Mouse (Mus musculus) limb, embryonic 14.5 days (tissue): ENCODE measurements around the gene Gucy2c. TPM values are rescaled to one million over a fixed set of nuclear protein-coding genes. Genes with fewer than 3 reads are reported as not detected.

Experiments
- ATAC-seq: fragments of 200-750 bp; cut with Nextera tagmentation; 2 replicates; pipeline ENCODE4 v1.8.0; 2017; ENCODE audit warnings: low read depth, moderate number of reproducible peaks, moderate TSS enrichment; ENCODE audit not compliant: low FRiP score
- DNase-seq: peaks from one replicate; pipeline ENCODE4 v3.0.0-alpha.2; 2015; ENCODE audit warnings: low spot score
- H3K27ac ChIP-seq: fragments of 300-500 bp; sonication (generic); replicated peaks from 2 replicates; pipeline ENCODE4 v1.5.1; 2014; ENCODE audit warnings: low read depth, mild to moderate bottlenecking, low read length, moderate library complexity, mixed read lengths
- H3K27me3 ChIP-seq: fragments of 300-500 bp; sonication (generic); 2 replicates; pipeline ENCODE4 v1.6.1; 2014; ENCODE audit warnings: low read length, mixed read lengths; ENCODE audit not compliant: control insufficient read depth, insufficient read depth
- H3K36me3 ChIP-seq: fragments of 300-500 bp; sonication (generic); 2 replicates; pipeline ENCODE4 v1.6.1; 2014; ENCODE audit warnings: mild to moderate bottlenecking, low read length, moderate library complexity, mixed read lengths; ENCODE audit not compliant: control insufficient read depth, insufficient read depth
- H3K4me1 ChIP-seq: fragments of 300-500 bp; sonication (generic); 2 replicates; pipeline ENCODE4 v1.6.1; 2014; ENCODE audit warnings: antibody characterized with exemption, low read length, mixed read lengths; ENCODE audit not compliant: control insufficient read depth, insufficient read depth
- H3K4me2 ChIP-seq: fragments of 300-500 bp; sonication (generic); replicated peaks from 2 replicates; pipeline ENCODE4 v1.6.1; 2014; ENCODE audit warnings: low read depth, mild to moderate bottlenecking, low read length, moderate library complexity; ENCODE audit not compliant: severe bottlenecking
- H3K4me3 ChIP-seq: fragments of 300-500 bp; sonication (generic); replicated peaks from 2 replicates; pipeline ENCODE4 v1.5.1; 2014; ENCODE audit warnings: low read length
- H3K9ac ChIP-seq: fragments of 300-500 bp; sonication (generic); 2 replicates; pipeline ENCODE4 v1.6.1; 2014; ENCODE audit warnings: mild to moderate bottlenecking, low read depth, low read length, moderate library complexity; ENCODE audit not compliant: severe bottlenecking
- H3K9me3 ChIP-seq: fragments of 300-500 bp; sonication (generic); 2 replicates; pipeline ENCODE4 v1.6.1; 2016; ENCODE audit warnings: low read length; ENCODE audit not compliant: control insufficient read depth
- POLR2A ChIP-seq: fragments of 200-500 bp; IDR thresholded peaks from 2 replicates; pipeline ENCODE4 v1.8.0; 2012; ENCODE audit warnings: inconsistent platforms, mild to moderate bottlenecking, moderate library complexity, borderline replicate concordance; ENCODE audit not compliant: insufficient read depth, insufficient read length; ENCODE audit errors: extremely low read depth
- WGBS: fragments of 180-500 bp; shearing (Covaris S2); extraction: QIAGEN DNeasy Blood & Tissue Kit; methylation state at CpG from one replicate; pipeline ENCODE4 v1.1.7; 2014; 5-methylcytosine and 5-hydroxymethylcytosine counted together
- polyA plus RNA-seq, 2 experiments: library from polyadenylated mRNA; depleted of rRNA in 1 of 2; stranded (reverse) in 1 of 2; unstranded in 1 of 2; fragments of >200 nt; fragmentation: Nextera tagmentation in 1 of 2; extraction: Ambion mirVana in 1 of 2; gene quantifications; 2 replicates each; pipeline versions ENCODE4 v1.2.1 to v1.2.3; 2012 to 2014

The Gucy2c gene
- polyA plus RNA-seq, 2 experiments = 0.06 to 0.10 TPM

- Histone ChIP-seq H3K9ac (no peak overlapping the region), H3K27me3 (no peaks in the 10 kb centered on the region), H3K27ac (no peak overlapping the region), H3K4me1 (no peaks in the 10 kb centered on the region), H3K4me2 (no peak overlapping the region), H3K36me3 (no peaks in the 10 kb centered on the region), H3K4me3 (no peak overlapping the region), H3K9me3 (no peaks in the 10 kb centered on the region)
- DNase-seq (no peak), ATAC-seq (no peak)
- WGBS = 76% methylated on average over 10 of the region's 11 CpGs
- no peak for TF ChIP-seq POLR2A
Observed at GRCm38 (mm10) chr6:136715881-136716431, 65.6 kb downstream of the Gucy2c start.

GRCm38 (mm10) chr6:136714097-136714496 is 67.5 kb downstream of the Gucy2c start:
- WGBS = 89% methylated on average over 3 of the region's 3 CpGs
- TF ChIP-seq POLR2A = no peak
- H3K4me2 ChIP-seq = no peak overlapping the region
- DNase-seq (no peak), ATAC-seq (no peak)
- H3K9ac ChIP-seq = no peak overlapping the region
- H3K4me3 ChIP-seq = no peak overlapping the region
- no peak overlapping the region for H3K27ac ChIP-seq
- H3K4me1 ChIP-seq = no peaks in the 10 kb centered on the region
- no peaks in the 10 kb centered on the region for H3K27me3 ChIP-seq
- H3K9me3 ChIP-seq = no peaks in the 10 kb centered on the region
- no peaks in the 10 kb centered on the region for H3K36me3 ChIP-seq

- 76% methylated on average over 5 of the region's 5 CpGs for WGBS
- no peak for TF ChIP-seq POLR2A
- Histone ChIP-seq H3K9me3 (no peaks in the 10 kb centered on the region), H3K36me3 (no peaks in the 10 kb centered on the region), H3K9ac (no peak overlapping the region), H3K27me3 (no peaks in the 10 kb centered on the region), H3K4me3 (no peak overlapping the region), H3K4me1 (no peaks in the 10 kb centered on the region), H3K4me2 (no peak overlapping the region), H3K27ac (no peak overlapping the region)
- ATAC-seq (no peak), DNase-seq (no peak)
Observed at GRCm38 (mm10) chr6:136710408-136710807, 71.2 kb downstream of the Gucy2c start.

DNA sequence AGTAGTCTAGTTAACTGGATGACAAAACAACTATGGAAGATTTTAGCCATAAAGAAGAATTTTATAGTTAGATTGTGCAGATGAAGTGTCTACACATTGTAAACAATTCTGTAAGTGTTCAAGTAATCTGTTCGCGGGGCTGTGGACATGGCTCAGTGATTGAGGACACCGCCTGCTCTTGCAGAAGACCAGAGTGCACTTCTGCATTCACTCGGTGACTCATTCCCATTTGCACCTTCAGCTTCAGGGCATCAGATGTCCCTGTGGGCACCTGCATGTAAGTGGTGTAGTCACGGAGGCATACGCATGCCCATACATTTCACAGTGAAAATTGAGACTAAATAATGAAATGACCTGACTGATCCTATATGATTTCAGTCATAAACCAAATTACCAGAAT is 73.0 kb downstream of the Gucy2c start:
- Histone ChIP-seq H3K9me3 (no peaks in the 10 kb centered on the region), H3K27me3 (no peaks in the 10 kb centered on the region), H3K4me2 (no peak overlapping the region), H3K4me3 (no peak overlapping the region), H3K4me1 (no peaks in the 10 kb centered on the region), H3K27ac (no peak overlapping the region), H3K9ac (no peak overlapping the region), H3K36me3 (no peaks in the 10 kb centered on the region)
- ATAC-seq (no peak), DNase-seq (no peak)
- 88% methylated on average over 6 of the region's 6 CpGs for WGBS
- no peak for TF ChIP-seq POLR2A

DNA sequence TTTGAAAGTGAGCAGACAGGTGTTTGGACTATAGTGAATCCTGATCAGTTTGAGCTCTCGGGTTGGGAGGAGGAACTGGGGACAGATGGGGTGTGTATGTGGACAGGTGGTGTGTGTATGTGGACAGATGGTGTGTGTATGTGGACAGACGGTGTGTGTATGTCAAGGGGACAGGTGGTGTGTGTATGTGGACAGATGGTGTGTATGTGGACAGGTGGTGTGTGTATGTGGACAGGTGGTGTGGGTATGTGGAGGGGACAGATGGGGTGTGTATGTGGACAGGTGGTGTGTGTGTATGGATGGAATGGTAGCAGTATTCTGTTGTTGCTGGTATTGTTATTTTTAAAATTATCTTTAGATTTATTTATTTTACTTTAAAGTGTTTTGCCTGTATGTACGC is 79.7 kb downstream of the Gucy2c start:
- Histone ChIP-seq H3K4me2 (no peak overlapping the region), H3K4me1 (no peaks in the 10 kb centered on the region), H3K27ac (no peak overlapping the region), H3K9me3 (no peaks in the 10 kb centered on the region), H3K4me3 (no peak overlapping the region), H3K36me3 (no peaks in the 10 kb centered on the region), H3K27me3 (no peaks in the 10 kb centered on the region), H3K9ac (no peak overlapping the region)
- DNase-seq (no peak), ATAC-seq (no peak)
- TF ChIP-seq POLR2A = no peak
- 89% methylated on average over 3 of the region's 3 CpGs for WGBS

- no peaks in the 10 kb centered on the region for H3K27me3 ChIP-seq
- no peak overlapping the region for H3K4me2 ChIP-seq
- ATAC-seq (no peak), DNase-seq (no peak)
- H3K36me3 ChIP-seq = no peaks in the 10 kb centered on the region
- no peak overlapping the region for H3K9ac ChIP-seq
- no peak for TF ChIP-seq POLR2A
- no peaks in the 10 kb centered on the region for H3K4me1 ChIP-seq
- no peak overlapping the region for H3K4me3 ChIP-seq
- WGBS = 77% methylated on average over 5 of the region's 5 CpGs
- no peak overlapping the region for H3K27ac ChIP-seq
- H3K9me3 ChIP-seq = no peaks in the 10 kb centered on the region
Observed at GRCm38 (mm10) chr6:136701185-136701584, 80.4 kb downstream of the Gucy2c start.
